Mouse (Mus musculus) CH12.LX (cell line): Measurements from ENCODE around the gene Ccdc148.

Experiments used
- CTCF ChIP-seq, 2 experiments: IDR thresholded peaks in 1 of 2; conservative IDR thresholded peaks in 1 of 2; 2 replicates each; pipeline ENCODE4 v1.5.1; 2011 to 2012; ENCODE audit warnings: low read depth in 2 of 2, low read length in 2 of 2, improper control_type of control experiment in 1 of 2, inconsistent platforms in 1 of 2, mild to moderate bottlenecking in 1 of 2, moderate library complexity in 1 of 2
- NELFE ChIP-seq: IDR thresholded peaks from 2 replicates; pipeline ENCODE4 v1.6.1; 2011; ENCODE audit warnings: low read depth, low read length, improper control_type of control experiment
- POLR2A ChIP-seq: IDR thresholded peaks from 2 replicates; pipeline ENCODE4 v1.6.1; 2011; ENCODE audit warnings: low read depth, mild to moderate bottlenecking, improper control_type of control experiment, low read length
- TCF12 ChIP-seq: IDR thresholded peaks from 2 replicates; pipeline ENCODE4 v1.6.1; 2014; ENCODE audit warnings: low read depth, mild to moderate bottlenecking, inconsistent platforms, low read length, improper control_type of control experiment
- ZNF384 ChIP-seq: IDR thresholded peaks from 2 replicates; pipeline ENCODE4 v1.6.1; 2012; ENCODE audit warnings: low read depth, low read length, improper control_type of control experiment, inconsistent platforms

DNA sequence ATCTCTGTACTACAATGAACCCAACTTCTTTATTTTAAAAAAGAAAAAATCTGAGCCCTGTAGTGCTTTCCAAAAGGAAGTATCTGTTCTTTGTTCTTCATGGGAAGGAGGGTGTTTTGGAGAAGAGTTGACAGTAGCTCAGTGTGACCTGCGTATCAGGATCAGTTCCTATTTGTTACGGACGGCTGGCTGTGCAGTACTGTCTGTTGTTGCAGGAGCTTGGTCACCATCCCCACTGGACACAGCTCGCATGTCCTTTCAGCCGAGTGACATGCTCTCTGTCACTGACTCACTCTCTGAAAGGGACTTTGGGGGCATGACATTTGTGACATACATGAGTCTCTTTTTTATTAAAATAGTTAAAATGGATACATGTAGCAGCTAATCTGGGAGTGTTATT, 47.2 kb upstream of the Ccdc148 start:
- TF ChIP-seq CTCF (conservative IDR thresholded peaks at IDR 0.05 in 1 of 2, IDR thresholded peaks at IDR 0.05 in 1 of 2; ENCODE audit: low read depth in 2 of 2, low read length in 2 of 2) (no peak), ZNF384 (no peak), NELFE (no peak), POLR2A (no peak), TCF12 (no peak)
